Mouse (Mus musculus): ENCODE results near the gene Atp6v1fnb.

GRCm38 (mm10) chr6:29449858-29450257 is 21.4 kb upstream of the Atp6v1fnb start:
- TF ChIP-seq GATA1 (IDR thresholded peaks at IDR 0.05; ENCODE audit: borderline replicate concordance, low read length) (no peak), FLI1 (IDR thresholded peaks at IDR 0.05; ENCODE audit: low read length) (no peak)

Measured in megakaryocyte, embryonic 14.5 days (primary cell).